Comparison of ENCODE assay signal across 16 mouse cellular contexts in genomic region chr1:23764710-23765109, GRCm38 (mm10). TPM values are rescaled to one million over a fixed set of nuclear protein-coding genes. Genes with fewer than 3 reads are reported as not detected.
DNase-seq lines count a peak whose midpoint lies in the region; ATAC-seq and TF ChIP-seq lines count a peak whose summit lies in the region.
"Had no signal": no experiment of that assay in that cellular context is flagged by ENCODE, and none has a peak within 500 bp of the region (broad histone marks: within the 10 kb centered on the region; RNA-seq: fewer than 3 reads in every experiment).

No protein-coding gene starts in this region.

- no peak for TF ChIP-seq CTCF in brain, embryonic 14.5 days (IDR thresholded peaks at IDR 0.05; ENCODE audit: borderline replicate concordance, extremely low read depth, insufficient read depth, insufficient read length)
- TF ChIP-seq CTCF in hindbrain, postnatal 0 days (IDR thresholded peaks at IDR 0.05; ENCODE audit: low read depth): no peak

- peak; percentile 28 for DNase-seq in left cerebral cortex, postnatal 4 days
- no peak for DNase-seq in left cerebral cortex, adult 8-10 months (ENCODE audit: low spot score in 2 of 2)
- peak; percentile 93 for DNase-seq in brain, embryonic 14.5 days (ENCODE audit: low read depth)
- peak; percentile 69 for DNase-seq in hindbrain, postnatal 0 days (ENCODE audit: low spot score)
- DNase-seq in ovary, postnatal 36 days (ENCODE audit: low spot score): no peak
- DNase-seq: gastrocnemius, adult 2 months; heart, adult 11 months; kidney, adult 9 months; liver, embryonic 13.5 days; right cerebral cortex, postnatal 4 days; thymus, adult 18-20 months had no signal

- no peak overlapping the region; the same call in 1 of the 2 replicates for H3K4me3 ChIP-seq in forebrain, embryonic 15.5 days
- H3K4me3 ChIP-seq in forebrain, embryonic 12.5 days (replicated peaks): no peak overlapping the region
- H3K4me3 ChIP-seq in hindbrain, postnatal 0 days (ENCODE audit: low read length): peak overlapping the region; percentile 62; the same call in 1 of the 2 replicates
- H3K4me3 ChIP-seq: embryonic facial prominence, embryonic 13.5 days; gastrocnemius, adult 2 months; limb, embryonic 10.5 days; liver, embryonic 13.5 days; megakaryocyte, embryonic 14.5 days had no signal

- peaks cover 10% of the 10 kb centered on the region; the same call in 1 of the 2 replicates for H3K27me3 ChIP-seq in forebrain, embryonic 15.5 days
- H3K27me3 ChIP-seq in forebrain, embryonic 12.5 days: peaks cover 34% of the 10 kb centered on the region
- no peaks in the 10 kb centered on the region for H3K27me3 ChIP-seq in hindbrain, postnatal 0 days (ENCODE audit: insufficient read depth, low read length)

- no peaks in the 10 kb centered on the region for H3K9me3 ChIP-seq in forebrain, embryonic 15.5 days
- H3K9me3 ChIP-seq in forebrain, embryonic 12.5 days: no peaks in the 10 kb centered on the region
- H3K9me3 ChIP-seq in hindbrain, postnatal 0 days (ENCODE audit: low read length): no peaks in the 10 kb centered on the region
- H3K9me3 ChIP-seq: embryonic facial prominence, embryonic 13.5 days; limb, embryonic 10.5 days; liver, embryonic 13.5 days; megakaryocyte, embryonic 14.5 days had no signal

- intact Hi-C loops in left cerebral cortex, postnatal 4 days (cut with DNase I): loop anchor here (5.0 to 10.0 kb wide), 3 partner anchors 270 to 483 kb away; no protein-coding TSS in a partner anchor

- ATAC-seq in forebrain, embryonic 15.5 days (replicated peaks): no peak
- ATAC-seq in forebrain, embryonic 12.5 days (ENCODE audit: low FRiP score): no peak
- no peak for ATAC-seq in hindbrain, postnatal 0 days

- no peak overlapping the region for H3K9ac ChIP-seq in forebrain, embryonic 15.5 days (replicated peaks)
- no peak overlapping the region for H3K9ac ChIP-seq in forebrain, embryonic 12.5 days
- H3K9ac ChIP-seq in hindbrain, postnatal 0 days (replicated peaks; ENCODE audit: low read length): no peak overlapping the region
- H3K9ac ChIP-seq: embryonic facial prominence, embryonic 13.5 days; liver, embryonic 13.5 days had no signal

- H3K27ac ChIP-seq in forebrain, embryonic 15.5 days (replicated peaks): no peak overlapping the region
- H3K27ac ChIP-seq in forebrain, embryonic 12.5 days: no peak overlapping the region
- no peak overlapping the region for H3K27ac ChIP-seq in hindbrain, postnatal 0 days
- H3K27ac ChIP-seq: embryonic facial prominence, embryonic 13.5 days; gastrocnemius, adult 2 months; limb, embryonic 10.5 days; liver, embryonic 13.5 days had no signal

- WGBS in forebrain, embryonic 15.5 days: 10% methylated on average over 4 of the region's 4 CpGs
- 35% methylated on average over 4 of the region's 4 CpGs for WGBS in forebrain, embryonic 12.5 days
- 28% methylated on average over 4 of the region's 4 CpGs for WGBS in hindbrain, postnatal 0 days

- H3K4me2 ChIP-seq in forebrain, embryonic 15.5 days (replicated peaks): peak overlapping the region; percentile 78
- H3K4me2 ChIP-seq in forebrain, embryonic 12.5 days: no peak overlapping the region
- peak overlapping the region; percentile 85 for H3K4me2 ChIP-seq in hindbrain, postnatal 0 days (ENCODE audit: low read depth, low read length)
- H3K4me2 ChIP-seq: embryonic facial prominence, embryonic 13.5 days; liver, embryonic 13.5 days had no signal

- H3K4me1 ChIP-seq in forebrain, embryonic 15.5 days: peaks cover 38% of the 10 kb centered on the region
- H3K4me1 ChIP-seq in forebrain, embryonic 12.5 days: peaks cover 21% of the 10 kb centered on the region
- 0 out of 2 replicates have a peak, but pooled peaks cover 5% of the 10 kb centered on the region for H3K4me1 ChIP-seq in hindbrain, postnatal 0 days (ENCODE audit: insufficient read depth, low read length)

- no peaks in the 10 kb centered on the region for H3K36me3 ChIP-seq in forebrain, embryonic 15.5 days
- H3K36me3 ChIP-seq in forebrain, embryonic 12.5 days (replicated peaks): no peaks in the 10 kb centered on the region
- no peaks in the 10 kb centered on the region for H3K36me3 ChIP-seq in hindbrain, postnatal 0 days (ENCODE audit: insufficient read depth, low read length)
- H3K36me3 ChIP-seq: embryonic facial prominence, embryonic 13.5 days; limb, embryonic 10.5 days; liver, embryonic 13.5 days had no signal

- no peak for TF ChIP-seq POLR2A in brain, embryonic 14.5 days (IDR thresholded peaks at IDR 0.05; ENCODE audit: borderline replicate concordance, extremely low read depth, insufficient read depth, insufficient read length, poor library complexity, severe bottlenecking)

RNA-seq across cellular contexts. Expression of gene B3gat2, which starts 3.2 kb away (rescaled TPM):
- 11.0 and 11.3 TPM in 2 replicates for polyA plus RNA-seq in forebrain, embryonic 15.5 days (2015; fragmentation: Nextera tagmentation; extraction: Ambion mirVana)
- polyA plus RNA-seq in forebrain, embryonic 12.5 days (2016; fragmentation: Nextera tagmentation; extraction: Ambion mirVana): 2.5 and 2.7 TPM in 2 replicates
- 10 to 100 TPM; 16.6 to 19.9 TPM for total RNA-seq in left cerebral cortex, postnatal 4 days (2021)
- 1 to 10 TPM; 7.9 to 9.3 (median 9.0) TPM for total RNA-seq in left cerebral cortex, adult 8-10 months (2022)
- polyA plus RNA-seq in brain, embryonic 14.5 days (2012; rRNA removed): 20.4 and 24.5 TPM in 2 replicates
- 34.9 and 37.7 TPM in 2 replicates for total RNA-seq in hindbrain, postnatal 0 days (2014; rRNA removed)
- 15.3 and 15.6 TPM in 2 replicates for polyA plus RNA-seq in hindbrain, postnatal 0 days (2015; fragmentation: Nextera tagmentation; extraction: Ambion mirVana)
- total RNA-seq: gastrocnemius, adult 2 months had no signal

Comparison
In these comparisons a context has a peak if more than half of its experiments do, and no peak if none do; other contexts are left out.
1. DNase-seq: peak in left cerebral cortex, postnatal 4 days (single experiment), brain, embryonic 14.5 days (single experiment) and hindbrain, postnatal 0 days (single experiment); none in left cerebral cortex, adult 8-10 months (0 of 2) and ovary, postnatal 36 days (single experiment).